Mouse (Mus musculus): ENCODE data around the gene Aimp1. TPM values are rescaled to one million over a fixed set of nuclear protein-coding genes. Genes with fewer than 3 reads are reported as not detected.

Gene Aimp1
- total RNA-seq, 2 experiments from 2014 or later = 61.2 to 69.8 TPM

Other genes with a start within 250 kb of the Aimp1 start
- gene Gimd1, start 54.5 kb downstream of the Aimp1 start, total RNA-seq (2021) = not detected
- 10 to 100 TPM; 11.0 to 11.1 TPM for gene Tbck, start 226 bp downstream of the Aimp1 start, total RNA-seq (2021)

Measured in gastrocnemius, postnatal 10 days (tissue).